Mouse (Mus musculus) CD8-positive naive resting alpha-beta T cell, adult 2 months (primary cell): ENCODE measurements at regions not wholly inside any gene's neighbourhood (a gene's known extent, or its start where the extent isn't known, plus 50 kb on each side); places are given as distances from the start of the nearest gene placed in this dataset.
A peak's percentile ranks its signal among the peaks of the same experiment; 100 is the strongest.

Experiments
- DNase-seq, 2 experiments: peaks; one replicate each; pipeline ENCODE4 v3.0.0; 2022; ENCODE audit warnings: low read depth in 2 of 2, low spot score in 2 of 2

- DNase-seq = no peak
These were observed 252.5 kb upstream of the Myt1l start for GRCm38 (mm10) chr12:29275676-29276075.

- DNase-seq = no peak
These were observed 248.5 kb upstream of the Myt1l start for GRCm38 (mm10) chr12:29279631-29280080.

GRCm38 (mm10) chr12:29280081-29280788 is 247.9 kb upstream of the Myt1l start:
- no peak for DNase-seq

GRCm38 (mm10) chr12:29280861-29281630 is 247.1 kb upstream of the Myt1l start:
- no peak for DNase-seq

- no peak for DNase-seq
These were observed 239.4 kb upstream of the Myt1l start for GRCm38 (mm10) chr12:29288801-29289200.

GRCm38 (mm10) chr12:29290591-29291351 is 237.4 kb upstream of the Myt1l start:
- peak; percentile 42 to 53 for DNase-seq

- DNase-seq = no peak
These were observed 230.2 kb upstream of the Myt1l start for GRCm38 (mm10) chr12:29297984-29298383.

GRCm38 (mm10) chr12:29315636-29316035 is 212.5 kb upstream of the Myt1l start:
- DNase-seq = no peak

GRCm38 (mm10) chr12:29321468-29321867 is 206.7 kb upstream of the Myt1l start:
- DNase-seq = no peak

GRCm38 (mm10) chr12:29323534-29323933 is 204.7 kb upstream of the Myt1l start:
- no peak for DNase-seq

GRCm38 (mm10) chr12:29335839-29336469 is 192.2 kb upstream of the Myt1l start:
- DNase-seq = no peak

GRCm38 (mm10) chr12:29337336-29337735 is 190.8 kb upstream of the Myt1l start:
- DNase-seq = no peak

- DNase-seq = no peak
These were observed 186.7 kb upstream of the Myt1l start for GRCm38 (mm10) chr12:29341388-29341995.

GRCm38 (mm10) chr12:29343147-29343852 is 184.9 kb upstream of the Myt1l start:
- DNase-seq = no peak

- DNase-seq = no peak
These were observed 179.5 kb upstream of the Myt1l start for GRCm38 (mm10) chr12:29348698-29349097.

GRCm38 (mm10) chr12:29349146-29349850 is 178.9 kb upstream of the Myt1l start:
- no peak for DNase-seq

GRCm38 (mm10) chr12:29353777-29354496 is 174.2 kb upstream of the Myt1l start:
- no peak for DNase-seq

- no peak for DNase-seq
These were observed 173.4 kb upstream of the Myt1l start for GRCm38 (mm10) chr12:29354816-29355215.
